Mouse (Mus musculus) ES-Bruce4 (cell line): Measurements from ENCODE around the gene 1700020N01Rik.

Source experiments
- CTCF ChIP-seq: IDR thresholded peaks from one replicate; pipeline ENCODE4 v1.8.1; 2011; ENCODE audit warnings: low read depth, low read length
- EP300 ChIP-seq: IDR thresholded peaks from 2 replicates; pipeline ENCODE4 v1.6.1; 2011; ENCODE audit warnings: low read depth, low read length; ENCODE audit not compliant: insufficient read depth
- POLR2A ChIP-seq: IDR thresholded peaks from one replicate; pipeline ENCODE4 v1.8.1; 2011; ENCODE audit warnings: low read length; ENCODE audit not compliant: insufficient read depth

- no peak for TF ChIP-seq POLR2A
- TF ChIP-seq EP300 = no peak
- no peak for TF ChIP-seq CTCF
Measured at GRCm38 (mm10) chr10:21564189-21564588, 28.8 kb upstream of the 1700020N01Rik start.
